In genomic region chr1:153556202-153556601, GRCm38 (mm10) we compare ENCODE assay signal across 7 mouse cellular contexts.
"Had no signal": no experiment of that assay in that cellular context is flagged by ENCODE, and none has a peak within 500 bp of the region (broad histone marks: within the 10 kb centered on the region; RNA-seq: fewer than 3 reads in every experiment).

No protein-coding gene starts in this region.

- H3K27ac ChIP-seq: liver, embryonic 13.5 days; macrophage; midbrain, embryonic 15.5 days; neural tube, embryonic 13.5 days had no signal

- H3K36me3 ChIP-seq: liver, embryonic 13.5 days; midbrain, embryonic 15.5 days; neural tube, embryonic 13.5 days had no signal

- H3K4me3 ChIP-seq: liver, embryonic 13.5 days; midbrain, embryonic 15.5 days; neural tube, embryonic 13.5 days had no signal

- DNase-seq: liver, embryonic 13.5 days; thymus, adult 18-20 months had no signal

- H3K27me3 ChIP-seq: liver, embryonic 13.5 days; midbrain, embryonic 15.5 days had no signal

- H3K9ac ChIP-seq: liver, embryonic 13.5 days; lung, embryonic 14.5 days; midbrain, embryonic 15.5 days; neural tube, embryonic 13.5 days had no signal

- H3K4me2 ChIP-seq: liver, embryonic 13.5 days; lung, embryonic 14.5 days; midbrain, embryonic 11.5 days; midbrain, embryonic 15.5 days; neural tube, embryonic 13.5 days had no signal

- H3K4me1 ChIP-seq: liver, embryonic 13.5 days; midbrain, embryonic 15.5 days had no signal

- H3K9me3 ChIP-seq: liver, embryonic 13.5 days; midbrain, embryonic 15.5 days; neural tube, embryonic 13.5 days had no signal
